Mouse (Mus musculus) thymus, postnatal 10 days (tissue): Measurements from ENCODE around the gene Gpr35.

ENCODE experiments used
- DNase-seq, 2 experiments: peaks; one replicate each; pipeline ENCODE4 v3.0.0; 2021; ENCODE audit warnings: low spot score in 2 of 2

Gpr35 gene

DNA sequence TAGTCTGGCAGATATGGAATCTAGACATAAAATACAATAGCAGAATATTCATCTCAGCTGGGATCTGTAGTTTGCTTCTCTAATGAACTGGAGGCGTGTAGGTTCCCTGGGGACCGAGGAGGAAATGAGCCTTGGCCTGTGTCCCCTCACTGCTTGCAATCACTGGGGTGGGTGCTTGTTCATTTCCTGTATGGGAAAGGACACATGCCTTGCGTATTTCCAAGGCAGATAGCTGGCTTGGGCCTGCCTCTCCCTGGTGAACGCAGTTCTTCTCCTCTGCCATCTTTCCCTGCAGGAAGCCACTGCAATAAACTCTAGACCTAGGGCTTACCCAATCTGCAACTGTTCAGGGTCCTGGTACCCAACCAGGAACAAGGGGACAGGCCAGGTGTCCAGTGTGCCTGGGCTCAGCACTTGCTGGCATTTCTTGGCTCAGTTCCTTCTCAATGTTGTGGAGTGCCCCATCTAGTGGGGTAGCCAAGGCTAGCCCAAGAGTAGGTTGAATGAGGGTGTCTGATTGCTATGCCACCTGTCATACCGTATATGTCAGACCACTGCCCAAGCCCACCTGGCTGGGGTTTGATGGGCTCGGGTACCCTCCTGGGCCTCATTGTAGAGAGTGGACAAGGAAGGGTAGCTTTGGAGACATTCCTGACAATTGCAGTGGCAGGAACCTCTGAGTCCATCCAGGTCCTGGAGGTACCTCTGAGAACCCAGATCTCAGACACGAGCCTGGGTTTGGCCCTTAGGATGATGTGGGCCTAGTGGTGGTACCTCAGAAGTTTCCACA lies 30.6 kb downstream of the Gpr35 start:
- DNase-seq, result no peak

DNA sequence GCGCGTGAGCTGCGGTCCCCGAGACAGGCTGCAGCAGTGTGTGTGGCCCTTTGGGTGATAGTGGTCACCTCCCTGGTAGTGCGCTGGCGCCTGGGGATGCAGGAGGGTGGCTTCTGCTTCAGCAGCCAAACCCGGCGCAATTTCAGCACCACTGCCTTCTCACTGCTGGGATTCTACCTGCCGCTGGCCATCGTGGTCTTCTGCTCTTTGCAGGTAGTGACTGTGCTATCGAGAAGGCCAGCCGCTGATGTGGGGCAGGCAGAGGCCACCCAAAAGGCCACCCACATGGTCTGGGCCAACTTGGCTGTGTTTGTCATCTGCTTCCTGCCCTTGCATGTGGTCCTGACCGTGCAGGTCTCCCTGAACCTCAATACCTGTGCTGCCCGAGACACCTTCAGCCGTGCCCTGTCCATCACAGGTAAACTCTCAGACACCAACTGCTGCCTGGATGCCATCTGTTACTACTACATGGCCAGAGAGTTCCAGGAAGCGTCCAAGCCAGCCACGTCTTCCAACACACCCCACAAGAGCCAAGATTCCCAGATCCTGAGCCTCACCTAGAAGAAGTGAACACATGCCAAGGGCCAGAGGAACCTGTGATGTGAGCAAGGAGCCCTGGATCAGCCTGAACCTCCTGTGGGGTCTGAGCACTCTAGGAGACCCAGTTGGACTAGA lies 32.4 kb downstream of the Gpr35 start:
- DNase-seq, result no peak

DNA sequence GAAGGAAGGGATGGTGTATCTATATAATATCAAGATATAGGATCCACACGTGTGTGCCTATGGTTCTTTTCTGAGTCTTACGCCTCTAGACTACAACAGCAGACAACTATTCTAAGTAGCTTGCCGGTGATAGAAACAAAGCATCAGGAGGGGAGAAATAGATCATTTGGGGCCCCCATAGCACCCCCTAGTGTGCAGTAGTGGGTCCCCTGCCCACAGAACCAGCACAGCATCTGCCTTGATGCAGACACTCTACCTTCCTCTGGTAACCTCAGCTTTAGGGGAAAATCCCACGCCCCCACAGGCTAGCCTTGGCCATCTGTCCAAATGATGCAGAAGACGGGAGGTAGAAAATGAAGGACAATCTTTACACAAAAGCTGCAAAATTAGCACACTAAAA lies 34.3 kb downstream of the Gpr35 start:
- DNase-seq, result no peak

DNA sequence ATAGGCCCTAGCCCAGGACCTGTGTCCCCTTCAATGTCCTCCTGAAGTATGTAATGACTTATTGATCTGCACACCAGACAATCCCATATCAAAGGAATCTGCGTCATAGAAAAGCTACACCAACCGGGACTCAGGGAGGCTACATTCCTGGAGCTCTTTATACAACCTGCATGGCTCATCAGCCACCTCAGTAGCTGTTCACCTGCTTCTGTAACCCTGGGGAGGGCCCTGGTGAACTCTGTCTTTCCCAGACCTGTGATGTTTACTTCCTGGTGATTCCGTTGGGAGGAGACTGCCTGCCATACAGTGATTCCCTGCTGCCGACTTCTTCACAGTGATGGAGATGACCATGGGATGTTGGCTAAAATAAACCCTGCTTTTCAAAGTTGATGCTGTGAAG lies 38.2 kb downstream of the Gpr35 start:
- no peak for DNase-seq

GRCm38 (mm10) chr1:92989891-92990290 lies 39.2 kb downstream of the Gpr35 start:
- DNase-seq, result no peak

- DNase-seq, result no peak
Measured at GRCm38 (mm10) chr1:92992214-92992855, 41.7 kb downstream of the Gpr35 start.

DNA sequence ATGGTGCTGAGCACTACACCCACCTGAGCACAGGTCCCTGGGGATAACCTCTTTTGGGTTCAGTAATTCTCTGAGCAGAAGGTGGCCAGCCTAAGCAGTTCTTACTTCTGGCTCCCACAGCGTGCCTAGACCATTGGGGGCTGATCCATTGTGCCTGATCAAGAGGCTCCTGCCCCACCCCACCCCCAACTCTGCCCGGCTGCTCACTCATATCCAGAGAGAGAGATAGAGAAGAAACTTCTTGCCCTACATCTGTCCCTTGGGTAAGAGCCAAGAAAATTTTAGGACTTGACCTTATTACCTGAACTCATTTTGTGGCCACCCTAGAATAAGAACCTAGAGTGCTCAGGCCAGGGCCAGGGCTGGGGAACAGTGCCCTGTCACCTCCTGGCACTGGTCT lies 42.2 kb downstream of the Gpr35 start:
- DNase-seq, result no peak

- DNase-seq, result no peak
Measured at GRCm38 (mm10) chr1:93006061-93006460, 55.4 kb downstream of the Gpr35 start, which contains the start of gene Aqp12. Gene Aqp12 (plus strand): TSS chr1:93006334.

GRCm38 (mm10) chr1:93009196-93009595 lies 58.5 kb downstream of the Gpr35 start:
- no peak for DNase-seq

- peak in 1 of 2 experiments; percentile 18 for DNase-seq
Measured at GRCm38 (mm10) chr1:93010731-93011130, 60.1 kb downstream of the Gpr35 start.

DNA sequence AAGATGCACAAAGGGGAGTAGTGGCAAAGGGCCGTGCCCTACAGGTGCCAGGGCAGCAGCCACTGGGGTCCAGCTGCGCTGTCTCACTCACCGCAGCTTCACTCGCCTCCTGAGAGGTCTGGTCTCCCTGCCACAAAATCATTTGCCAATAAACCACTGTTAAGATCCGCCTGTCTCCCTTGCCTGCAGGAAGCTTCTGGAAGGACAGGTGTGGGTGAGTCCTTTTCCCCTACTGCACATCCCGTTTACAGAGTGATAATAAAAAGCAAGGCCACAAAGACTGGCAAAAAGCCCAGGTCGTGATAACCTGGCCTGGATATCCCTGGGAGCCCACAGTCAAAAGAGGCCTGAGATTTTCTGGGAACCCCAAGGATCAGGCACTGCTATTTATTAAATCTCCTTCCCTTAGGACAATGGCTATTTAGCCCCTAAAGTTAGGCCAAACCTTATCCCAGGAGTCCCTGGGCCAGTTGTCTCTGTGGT lies 61.5 kb downstream of the Gpr35 start:
- no peak for DNase-seq

DNA sequence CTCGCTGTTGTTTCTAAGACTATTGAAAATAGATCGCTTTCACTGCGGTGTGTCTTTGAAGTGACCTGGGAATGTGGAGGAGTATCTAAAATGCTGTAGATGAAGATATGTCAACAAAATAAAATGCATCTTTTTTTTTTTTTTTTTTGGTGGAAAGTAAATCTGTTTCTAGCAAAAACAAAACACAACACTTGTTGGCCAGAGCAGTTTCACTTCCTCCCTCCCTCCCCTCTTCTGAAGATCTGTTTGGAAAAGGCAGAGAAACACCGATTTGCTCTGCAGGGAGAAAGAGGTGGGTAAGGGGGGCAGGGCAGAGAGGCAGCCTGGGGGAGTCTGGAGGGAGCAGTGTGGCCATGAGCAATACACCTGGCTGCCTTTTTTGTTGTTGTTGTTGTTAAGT lies 62.7 kb downstream of the Gpr35 start:
- DNase-seq, result no peak

DNA sequence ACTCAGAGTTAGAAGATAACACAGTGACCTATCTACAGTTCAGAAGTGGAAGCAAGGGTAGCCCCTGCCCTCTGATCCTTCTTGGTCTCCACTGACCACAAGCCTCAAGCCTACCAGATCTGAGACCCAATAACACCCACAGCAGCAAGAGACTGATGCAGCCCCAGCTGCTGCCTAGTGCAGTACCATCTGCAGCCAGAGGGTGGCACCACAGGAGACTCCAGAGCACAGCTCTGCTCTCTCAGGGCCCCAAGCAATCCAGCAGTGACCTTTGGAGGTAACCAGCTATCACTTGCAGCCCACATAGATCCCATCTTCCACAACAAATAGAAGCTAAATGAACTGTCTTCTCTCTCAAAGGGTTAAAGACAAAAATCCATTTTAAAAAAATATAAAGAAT lies 63.8 kb downstream of the Gpr35 start:
- DNase-seq, result peak; percentile 20 to 70

- DNase-seq, result no peak
Measured at GRCm38 (mm10) chr1:93015136-93015535, 64.5 kb downstream of the Gpr35 start.

DNA sequence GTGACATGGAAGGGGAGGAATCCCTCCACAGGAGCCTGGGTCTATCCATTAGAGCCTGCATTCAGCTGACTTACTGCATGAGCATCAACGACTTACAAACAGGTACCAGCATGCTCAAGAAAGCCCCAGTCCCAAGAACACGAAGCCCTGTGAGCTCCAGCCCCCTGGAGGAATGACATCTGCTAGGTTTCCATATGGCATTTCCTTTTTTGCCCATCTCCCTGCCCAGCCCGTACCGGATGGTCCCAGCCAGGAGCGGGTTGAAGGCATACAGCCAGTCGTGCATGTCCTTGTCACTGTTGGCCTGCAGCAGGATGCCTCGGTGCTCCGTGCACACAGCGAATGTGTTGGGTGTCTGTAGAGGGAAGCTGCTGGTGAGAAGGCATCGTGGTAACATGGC lies 68.1 kb downstream of the Gpr35 start:
- DNase-seq, result no peak

DNA sequence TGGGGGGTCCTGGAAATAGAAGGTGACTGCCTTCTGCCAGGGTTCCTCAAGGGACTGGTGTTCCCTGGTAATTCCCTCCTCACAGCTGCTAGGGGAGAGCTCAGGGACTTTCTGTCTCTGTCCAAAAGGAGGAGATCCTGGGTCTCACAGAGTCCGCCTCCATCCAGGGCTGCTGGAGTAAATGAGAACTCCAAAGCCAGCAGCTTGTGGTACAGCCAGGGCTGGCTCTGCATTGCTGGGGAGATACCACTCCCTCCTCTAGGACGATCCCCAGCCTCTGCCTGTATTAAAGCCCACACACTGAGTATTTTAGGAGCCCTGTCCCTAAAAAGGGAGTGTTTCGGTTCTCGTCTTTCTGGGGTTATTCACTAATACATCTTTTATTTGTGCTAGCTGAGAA lies 69.9 kb downstream of the Gpr35 start:
- no peak for DNase-seq

DNA sequence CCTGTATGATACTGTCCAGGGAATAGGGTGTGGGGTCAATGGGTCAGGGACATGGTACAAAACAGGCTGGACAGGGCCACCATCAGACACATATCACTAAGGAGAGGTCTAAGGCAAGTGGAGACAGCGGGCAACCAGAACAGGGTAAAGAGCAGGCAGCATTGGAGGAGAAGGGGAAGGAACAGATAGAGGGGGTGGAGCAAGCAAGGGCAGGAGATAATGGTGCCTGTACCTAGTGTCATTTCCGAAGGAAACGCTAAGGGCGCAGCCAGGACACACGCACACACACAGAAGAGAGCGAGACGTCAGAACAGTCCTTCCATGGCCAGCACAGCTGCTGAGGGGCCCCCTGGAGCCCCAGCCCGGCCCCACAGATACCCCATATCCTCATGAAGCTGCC lies 75.9 kb downstream of the Gpr35 start:
- DNase-seq, result no peak

GRCm38 (mm10) chr1:93029387-93029786 lies 78.7 kb downstream of the Gpr35 start:
- DNase-seq, result no peak

- no peak for DNase-seq
Measured at GRCm38 (mm10) chr1:93030060-93030459, 79.4 kb downstream of the Gpr35 start.

DNA sequence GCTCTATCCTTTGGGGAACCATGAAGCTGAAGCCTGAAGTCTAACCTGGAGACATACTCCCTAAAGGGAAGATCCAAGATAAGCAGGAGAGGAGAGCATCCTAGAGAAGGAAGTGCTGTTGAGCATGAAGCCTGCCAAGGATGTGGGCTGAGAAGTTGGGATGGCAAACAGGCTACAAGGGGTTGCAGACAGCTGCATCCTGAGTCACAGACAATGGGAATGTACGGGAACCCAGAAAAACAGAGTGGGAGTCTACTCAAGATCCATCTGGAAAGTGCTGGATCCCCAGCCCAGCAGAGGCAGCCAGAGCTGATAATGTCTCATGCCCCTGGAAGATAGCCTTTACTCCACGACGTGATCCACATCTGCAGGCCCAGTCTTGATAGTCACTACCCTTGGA lies 80.5 kb downstream of the Gpr35 start:
- no peak for DNase-seq

DNA sequence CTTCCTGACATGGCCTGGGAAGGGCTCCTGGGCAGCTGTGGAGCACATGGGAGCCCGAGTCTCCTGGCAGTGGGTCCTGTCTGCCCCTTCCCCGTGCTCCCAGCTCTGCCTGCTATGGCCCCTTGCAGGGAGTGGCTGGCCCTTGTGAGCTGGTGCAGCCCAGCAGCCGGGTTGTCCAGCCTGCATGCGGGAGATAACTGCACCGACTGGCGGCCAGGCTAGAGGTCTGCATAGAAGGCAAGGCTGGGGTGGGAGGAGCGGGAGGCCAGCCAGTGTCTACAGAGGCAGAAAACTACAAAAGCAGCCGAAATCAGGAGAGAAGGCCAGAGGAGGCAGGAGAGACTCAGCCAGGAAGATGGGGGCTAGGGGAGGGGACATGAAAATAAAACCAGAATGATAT lies 83.3 kb downstream of the Gpr35 start:
- DNase-seq, result no peak

DNA sequence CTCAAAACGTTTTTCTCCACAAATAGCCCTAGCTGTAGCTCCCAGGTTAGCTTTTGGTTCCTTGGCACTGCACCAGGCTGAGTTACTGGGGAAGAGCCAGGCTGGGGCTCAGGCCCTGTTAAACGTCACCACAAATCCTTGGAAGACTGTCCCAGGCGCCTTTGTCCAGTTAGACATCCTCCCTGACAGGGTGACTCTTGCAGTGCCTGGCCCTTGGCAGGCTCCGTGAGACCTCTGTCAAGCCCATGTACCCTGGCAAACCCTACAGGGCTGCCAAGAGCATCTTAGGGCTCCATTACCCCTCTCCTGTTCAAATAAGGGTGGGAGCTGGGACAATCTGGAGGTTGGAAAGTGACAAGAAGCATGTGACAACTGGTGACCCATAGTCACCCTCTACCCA lies 85.3 kb downstream of the Gpr35 start:
- DNase-seq, result no peak
